Mouse (Mus musculus): ENCODE measurements around the gene Olfr157. TPM values are rescaled to one million over a fixed set of nuclear protein-coding genes. Genes with fewer than 3 reads are reported as not detected.

The Olfr157 gene
- total RNA-seq (2014; rRNA removed) (not detected in 2 replicates), polyA plus RNA-seq (2012; rRNA removed) (not detected in 2 replicates)

DNA sequence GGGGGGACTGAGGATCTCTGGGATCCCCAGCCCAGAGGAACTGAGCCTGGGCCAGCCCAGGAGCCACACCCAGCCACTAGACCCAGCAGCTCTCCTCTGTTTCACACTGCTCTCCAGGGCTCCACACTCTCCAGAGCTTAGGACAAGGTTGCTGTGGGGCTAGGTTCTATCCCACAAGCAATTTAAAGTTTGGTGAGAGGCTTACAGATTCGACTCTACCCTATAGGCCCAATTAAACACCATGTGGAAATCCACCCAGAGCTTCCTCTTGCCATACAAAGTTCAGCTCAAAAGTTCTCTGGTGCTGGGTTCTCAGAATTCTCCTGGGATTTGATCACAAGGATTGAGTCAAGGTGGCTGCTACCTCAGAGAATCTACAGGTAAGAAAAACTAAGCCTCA lies at the start of gene Olfr157:
TSS of gene Olfr157 (minus strand) at position 101 of the 400 bp plus-strand sequence.
- 81% methylated on average over 1 of the region's 1 CpGs for WGBS
- Histone ChIP-seq H3K36me3 (ENCODE audit: control insufficient read depth, insufficient read depth, low read length) (no peaks in the 10 kb centered on the region), H3K9ac (ENCODE audit: low read depth, low read length) (no peak within 1 kb of the TSS), H3K79me2 (ENCODE audit: control insufficient read depth, insufficient read depth, low read length) (no peaks in the 10 kb centered on the region), H3K27me3 (ENCODE audit: control insufficient read depth, insufficient read depth, low read length) (no peaks in the 10 kb centered on the region), H3K4me3 (ENCODE audit: insufficient read depth, low read depth, low read length) (no peak within 1 kb of the TSS), H3K4me1 (ENCODE audit: control insufficient read depth, insufficient read depth, low read length) (no peaks in the 10 kb centered on the region), H3K27ac (replicated peaks; ENCODE audit: insufficient read depth, low read depth, low read length) (no peak within 1 kb of the TSS)
- no peak for DNase-seq (ENCODE audit: extremely low read depth, low read depth, low spot score)
- no peak for TF ChIP-seq POLR2A (IDR thresholded peaks at IDR 0.05; ENCODE audit: extremely low read depth, insufficient read depth, low read length)

- WGBS, result 72% methylated on average over 4 of the region's 4 CpGs
These were observed 44.2 kb upstream of the Olfr157 start for GRCm38 (mm10) chr4:43884196-43884595.

DNA sequence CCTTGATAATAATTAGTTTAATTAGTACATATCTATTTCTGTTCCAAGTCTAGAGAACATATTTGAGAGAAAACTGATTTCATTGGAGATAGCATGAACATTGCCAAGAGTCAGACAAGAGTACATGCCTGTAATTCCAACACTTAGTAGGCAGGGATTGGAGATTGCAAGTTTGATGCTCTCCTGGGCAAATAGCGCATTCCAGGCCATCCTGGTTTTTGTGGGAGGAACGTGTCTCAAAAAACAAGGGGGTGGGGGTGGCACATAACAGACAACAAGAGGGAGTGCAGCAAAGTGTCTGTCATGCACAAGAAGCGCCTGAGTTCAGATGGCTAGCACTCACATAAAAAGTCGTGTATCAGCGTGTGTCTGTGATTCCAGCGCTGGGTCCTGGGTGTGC lies 39.6 kb upstream of the Olfr157 start:
- WGBS, result 93% methylated on average over 6 of the region's 6 CpGs
- no peak for TF ChIP-seq POLR2A (IDR thresholded peaks at IDR 0.05; ENCODE audit: extremely low read depth, insufficient read depth, low read length)
- TF ChIP-seq CTCF (IDR thresholded peaks at IDR 0.05; ENCODE audit: low read depth, low read length), result no peak
- Histone ChIP-seq H3K36me3 (ENCODE audit: control insufficient read depth, insufficient read depth, low read length) (no peaks in the 10 kb centered on the region), H3K79me2 (ENCODE audit: control insufficient read depth, insufficient read depth, low read length) (no peaks in the 10 kb centered on the region; the same call in 1 of the 2 replicates), H3K9ac (ENCODE audit: low read depth, low read length) (no peak overlapping the region), H3K27me3 (ENCODE audit: control insufficient read depth, insufficient read depth, low read length) (no peaks in the 10 kb centered on the region), H3K4me1 (ENCODE audit: control insufficient read depth, insufficient read depth, low read length) (peaks cover 2% of the 10 kb centered on the region; the same call in 1 of the 2 replicates), H3K4me3 (ENCODE audit: insufficient read depth, low read depth, low read length) (no peak overlapping the region), H3K27ac (replicated peaks; ENCODE audit: insufficient read depth, low read depth, low read length) (no peak overlapping the region)
- no peak for DNase-seq (ENCODE audit: extremely low read depth, low read depth, low spot score)

More at GRCm38 (mm10) chr4:43884196-43884595, 44.2 kb upstream of the Olfr157 start:
- Histone ChIP-seq H3K4me1 (ENCODE audit: control insufficient read depth, insufficient read depth, low read length) (no peaks in the 10 kb centered on the region; the same call in 1 of the 2 replicates), H3K4me3 (ENCODE audit: insufficient read depth, low read depth, low read length) (no peak overlapping the region), H3K79me2 (ENCODE audit: control insufficient read depth, insufficient read depth, low read length) (no peaks in the 10 kb centered on the region; the same call in 1 of the 2 replicates), H3K27me3 (ENCODE audit: control insufficient read depth, insufficient read depth, low read length) (no peaks in the 10 kb centered on the region), H3K9ac (ENCODE audit: low read depth, low read length) (no peak overlapping the region), H3K36me3 (ENCODE audit: control insufficient read depth, insufficient read depth, low read length) (no peaks in the 10 kb centered on the region), H3K27ac (replicated peaks; ENCODE audit: insufficient read depth, low read depth, low read length) (no peak overlapping the region)
- DNase-seq (ENCODE audit: extremely low read depth, low read depth, low spot score), result peak; percentile 6
- no peak for TF ChIP-seq CTCF (IDR thresholded peaks at IDR 0.05; ENCODE audit: low read depth, low read length)
- no peak for TF ChIP-seq POLR2A (IDR thresholded peaks at IDR 0.05; ENCODE audit: extremely low read depth, insufficient read depth, low read length)

GRCm38 (mm10) chr4:43878121-43878776 lies 38.2 kb upstream of the Olfr157 start:
- peak; percentile 78 for DNase-seq (ENCODE audit: extremely low read depth, low read depth, low spot score)
- Histone ChIP-seq H3K27ac (replicated peaks; ENCODE audit: insufficient read depth, low read depth, low read length) (no peak overlapping the region; the same call in 1 of the 2 replicates), H3K36me3 (ENCODE audit: control insufficient read depth, insufficient read depth, low read length) (no peaks in the 10 kb centered on the region), H3K4me1 (ENCODE audit: control insufficient read depth, insufficient read depth, low read length) (peaks cover 2% of the 10 kb centered on the region; the same call in 1 of the 2 replicates), H3K27me3 (ENCODE audit: control insufficient read depth, insufficient read depth, low read length) (no peaks in the 10 kb centered on the region), H3K4me3 (ENCODE audit: insufficient read depth, low read depth, low read length) (no peak overlapping the region), H3K79me2 (ENCODE audit: control insufficient read depth, insufficient read depth, low read length) (no peaks in the 10 kb centered on the region; the same call in 1 of the 2 replicates), H3K9ac (ENCODE audit: low read depth, low read length) (no peak overlapping the region)
- 61% methylated on average over 5 of the region's 5 CpGs for WGBS
- TF ChIP-seq CTCF (IDR thresholded peaks at IDR 0.05; ENCODE audit: low read depth, low read length) (no peak), POLR2A (IDR thresholded peaks at IDR 0.05; ENCODE audit: extremely low read depth, insufficient read depth, low read length) (no peak)

- WGBS, result 98% methylated on average over 1 of the region's 1 CpGs
- peak; percentile 7 for DNase-seq (ENCODE audit: extremely low read depth, low read depth, low spot score)
- no peak overlapping the region for H3K27ac ChIP-seq (replicated peaks; ENCODE audit: insufficient read depth, low read depth, low read length)
These were observed 37.2 kb upstream of the Olfr157 start for GRCm38 (mm10) chr4:43877230-43877629.

GRCm38 (mm10) chr4:43875919-43876411 lies 36.0 kb upstream of the Olfr157 start:
- Histone ChIP-seq H3K79me2 (ENCODE audit: control insufficient read depth, insufficient read depth, low read length) (no peaks in the 10 kb centered on the region; the same call in 1 of the 2 replicates), H3K36me3 (ENCODE audit: control insufficient read depth, insufficient read depth, low read length) (no peaks in the 10 kb centered on the region), H3K4me1 (ENCODE audit: control insufficient read depth, insufficient read depth, low read length) (peaks cover 2% of the 10 kb centered on the region; the same call in 1 of the 2 replicates), H3K4me3 (ENCODE audit: insufficient read depth, low read depth, low read length) (peak overlapping the region; percentile 78), H3K27ac (replicated peaks; ENCODE audit: insufficient read depth, low read depth, low read length) (peak overlapping the region; percentile 30), H3K27me3 (ENCODE audit: control insufficient read depth, insufficient read depth, low read length) (no peaks in the 10 kb centered on the region), H3K9ac (ENCODE audit: low read depth, low read length) (peak overlapping the region; percentile 74)
- WGBS, result 2% methylated on average over 20 of the region's 20 CpGs
- peak; percentile 73 for DNase-seq (ENCODE audit: extremely low read depth, low read depth, low spot score)
- TF ChIP-seq POLR2A (IDR thresholded peaks at IDR 0.05; ENCODE audit: extremely low read depth, insufficient read depth, low read length), result no peak
- TF ChIP-seq CTCF (IDR thresholded peaks at IDR 0.05; ENCODE audit: low read depth, low read length), result 0 out of 2 replicates have a peak, but pooled peaks have one; percentile 20

More at GRCm38 (mm10) chr4:43877230-43877629, 37.2 kb upstream of the Olfr157 start:
- Histone ChIP-seq H3K79me2 (ENCODE audit: control insufficient read depth, insufficient read depth, low read length) (no peaks in the 10 kb centered on the region; the same call in 1 of the 2 replicates), H3K9ac (ENCODE audit: low read depth, low read length) (no peak overlapping the region), H3K36me3 (ENCODE audit: control insufficient read depth, insufficient read depth, low read length) (no peaks in the 10 kb centered on the region), H3K4me3 (ENCODE audit: insufficient read depth, low read depth, low read length) (no peak overlapping the region), H3K4me1 (ENCODE audit: control insufficient read depth, insufficient read depth, low read length) (peaks cover 2% of the 10 kb centered on the region; the same call in 1 of the 2 replicates), H3K27me3 (ENCODE audit: control insufficient read depth, insufficient read depth, low read length) (no peaks in the 10 kb centered on the region)
- no peak for TF ChIP-seq POLR2A (IDR thresholded peaks at IDR 0.05; ENCODE audit: extremely low read depth, insufficient read depth, low read length)
- TF ChIP-seq CTCF (IDR thresholded peaks at IDR 0.05; ENCODE audit: low read depth, low read length), result no peak

Data from liver, adult 2 months (tissue).